Mouse (Mus musculus): ENCODE results near the gene Zfp316. TPM values are rescaled to one million over a fixed set of nuclear protein-coding genes. Genes with fewer than 3 reads are reported as not detected.

Gene Zfp316
- total RNA-seq (2023) = 1 to 10 TPM; 1.1 to 1.3 TPM

GRCm38 (mm10) chr5:143269363-143270150 is at the start of gene Zfp316:
TSS of gene Zfp316 (minus strand) at chr5:143270022.

GRCm38 (mm10) chr5:143314730-143315513 is 45.1 kb upstream of the Zfp316 start, which contains the start of gene E130309D02Rik:
TSS of gene E130309D02Rik (minus strand) at chr5:143315360.

GRCm38 (mm10) chr5:143293404-143293803 is 23.6 kb upstream of the Zfp316 start, which contains the start of gene Zfp853:
TSS of gene Zfp853 (minus strand) at chr5:143293623.

GRCm38 (mm10) chr5:143235028-143235693 is 34.7 kb downstream of the Zfp316 start, which contains the start of gene Zfp12:
TSS of gene Zfp12 (plus strand) at chr5:143235163.

GRCm38 (mm10) chr5:143226790-143227189 is 43.0 kb downstream of the Zfp316 start, which contains the start of gene Spdye4a:
TSS of gene Spdye4a (minus strand) at chr5:143226890.

Other genes starting within 250 kb of the Zfp316 start
- 10 to 100 TPM; 50.3 to 54.8 TPM for gene Rnf216, start 157.0 kb downstream of the Zfp316 start, total RNA-seq (2023)
- under 1 TPM; 0.35 to 0.44 TPM for gene Olfr718-ps1, start 122.4 kb downstream of the Zfp316 start, total RNA-seq (2023)
- 1 to 10 TPM; 3.8 to 4.0 TPM for gene Rbak, start 89.2 kb downstream of the Zfp316 start, total RNA-seq (2023)
- not detected for gene Spdye4b, start 89.0 kb downstream of the Zfp316 start, total RNA-seq (2023)
- gene Spdye4a, start 43.1 kb downstream of the Zfp316 start, total RNA-seq (2023) = not detected
- gene Zfp12, start 34.9 kb downstream of the Zfp316 start, total RNA-seq (2023) = 1 to 10 TPM; 3.8 to 4.3 TPM
- gene Zfp853, start 23.6 kb upstream of the Zfp316 start, total RNA-seq (2023) = under 1 TPM in 1 of 2 experiments, not detected in 1; 0.22 TPM
- 10 to 100 TPM; 16.8 to 21.0 TPM for gene E130309D02Rik, start 45.3 kb upstream of the Zfp316 start, total RNA-seq (2023)
- 10 to 100 TPM; 37.5 to 39.4 TPM for gene Zdhhc4, start 59.2 kb upstream of the Zfp316 start, total RNA-seq (2023)
- not detected for gene Grid2ip, start 87.3 kb upstream of the Zfp316 start, total RNA-seq (2023)
- 10 to 100 TPM; 47.7 to 48.6 TPM for gene Kdelr2, start 133.8 kb upstream of the Zfp316 start, total RNA-seq (2023)
- 10 to 100 TPM; 26.3 to 26.5 TPM for gene Daglb, start 194.6 kb upstream of the Zfp316 start, total RNA-seq (2023)

Measured in neutrophil, adult 83 days (primary cell).